ENCODE assay signal across 25 mouse cellular contexts in the genomic region with DNA sequence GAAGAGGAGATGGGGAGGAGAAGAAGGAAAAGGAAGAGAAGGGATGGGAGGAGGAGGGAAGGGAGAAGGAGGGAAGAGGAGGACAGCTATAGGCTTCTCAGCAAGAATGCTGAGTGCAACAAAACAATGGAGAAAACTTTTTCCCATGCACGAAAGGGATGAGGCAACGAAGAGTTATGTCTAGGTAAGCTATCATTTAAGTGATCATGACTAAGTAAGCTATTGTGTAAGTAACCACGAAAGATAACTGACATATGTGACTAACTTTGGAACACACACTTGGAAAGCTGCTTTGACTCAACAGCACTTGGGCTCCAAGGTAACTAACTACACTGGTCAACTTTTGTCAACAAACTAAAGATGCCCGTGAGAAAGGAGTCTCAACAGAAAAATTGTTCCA. TPM values are rescaled to one million over a fixed set of nuclear protein-coding genes. Genes with fewer than 3 reads are reported as not detected.
A peak's percentile ranks its signal among the peaks of the same experiment; 100 is the strongest.
DNase-seq lines count a peak whose midpoint lies in the region; ATAC-seq and TF ChIP-seq lines count a peak whose summit lies in the region.
"Had no signal": no experiment of that assay in that cellular context is flagged by ENCODE, and none has a peak within 500 bp of the region (broad histone marks: within the 10 kb centered on the region; RNA-seq: fewer than 3 reads in every experiment).

No protein-coding gene starts in this region.

- DNase-seq in limb, embryonic 11.5 days (ENCODE audit: low spot score): peak; percentile 0
- no peak for DNase-seq in limb, embryonic 10.5 days (ENCODE audit: low spot score)
- DNase-seq in spleen, postnatal 10 days (ENCODE audit: low spot score in 2 of 2): no peak
- DNase-seq in cerebellum, adult 9-11 months: no peak
- no peak for DNase-seq in c-Kit-positive CD71-positive TER-119-positive erythroid progenitor cells, embryonic 14.5 days (ENCODE audit: low spot score)
- DNase-seq: adrenal gland, adult 8-10 months; adrenal gland, postnatal 14 days; adrenal gland, postnatal 36 days; B cell, adult 2 months; cerebellum, adult 11 months; cerebellum, adult 18-20 months; cerebellum, adult 8-10 months; cerebellum, postnatal 10 days; cerebellum, postnatal 25 days had no signal

- H3K27ac ChIP-seq in limb, embryonic 11.5 days (replicated peaks; ENCODE audit: low read depth, low read length): no peak overlapping the region
- no peak overlapping the region for H3K27ac ChIP-seq in limb, embryonic 10.5 days
- H3K27ac ChIP-seq in embryonic fibroblast, embryonic 13.5 days (ENCODE audit: insufficient read depth, low read length): peak overlapping the region; percentile 34; the same call in 1 of the 2 replicates
- H3K27ac ChIP-seq: embryonic facial prominence, embryonic 10.5 days; embryonic facial prominence, embryonic 12.5 days; forebrain, embryonic 10.5 days; forebrain, embryonic 12.5 days had no signal

- no peak for ATAC-seq in limb, embryonic 11.5 days (ENCODE audit: insufficient number of reproducible peaks, low FRiP score, low TSS enrichment, low read depth)
- ATAC-seq: activated CD4-positive, CD25-positive, alpha-beta regulatory T cell, adult 4 months; forebrain, embryonic 14.5 days; forebrain, embryonic 16.5 days had no signal

- H3K79me2 ChIP-seq in C2C12 (ENCODE audit: control insufficient read depth, insufficient read depth) (no peaks in the 10 kb centered on the region), myocyte (ENCODE audit: control insufficient read depth, insufficient read depth) (no peaks in the 10 kb centered on the region)

- no peaks in the 10 kb centered on the region for H3K27me3 ChIP-seq in limb, embryonic 11.5 days (ENCODE audit: control insufficient read depth, insufficient read depth, low read length)
- no peaks in the 10 kb centered on the region for H3K27me3 ChIP-seq in limb, embryonic 10.5 days (ENCODE audit: low read depth, poor library complexity, severe bottlenecking)
- H3K27me3 ChIP-seq in C2C12 (ENCODE audit: control insufficient read depth, insufficient read depth, insufficient read length) (no peaks in the 10 kb centered on the region), myocyte (ENCODE audit: control insufficient read depth, insufficient read depth, insufficient read length) (no peaks in the 10 kb centered on the region)
- H3K27me3 ChIP-seq: embryonic facial prominence, embryonic 12.5 days; forebrain, embryonic 12.5 days had no signal

- 94% methylated on average over 4 of the region's 4 CpGs for WGBS in limb, embryonic 11.5 days
- 90% methylated on average over 4 of the region's 4 CpGs for WGBS in limb, embryonic 10.5 days

- H3K9me3 ChIP-seq in limb, embryonic 11.5 days (ENCODE audit: control insufficient read depth, low read length): no peaks in the 10 kb centered on the region
- no peaks in the 10 kb centered on the region for H3K9me3 ChIP-seq in limb, embryonic 10.5 days (replicated peaks)
- H3K9me3 ChIP-seq: embryonic facial prominence, embryonic 10.5 days; embryonic facial prominence, embryonic 12.5 days; forebrain, embryonic 10.5 days; forebrain, embryonic 12.5 days had no signal

- no peak for TF ChIP-seq CTCF in C2C12 (IDR thresholded peaks at IDR 0.05; ENCODE audit: control insufficient read depth, insufficient read depth, insufficient read length)
- no peak for TF ChIP-seq CTCF in embryonic fibroblast, embryonic 13.5 days (IDR thresholded peaks at IDR 0.05; ENCODE audit: borderline replicate concordance, insufficient read depth, low read length)

- H3K79me3 ChIP-seq in C2C12 (ENCODE audit: low read depth): no peaks in the 10 kb centered on the region

- no peaks in the 10 kb centered on the region for H3K36me3 ChIP-seq in limb, embryonic 11.5 days (ENCODE audit: control insufficient read depth, insufficient read depth, low read length)
- no peaks in the 10 kb centered on the region for H3K36me3 ChIP-seq in limb, embryonic 10.5 days
- H3K36me3 ChIP-seq in C2C12 (ENCODE audit: control insufficient read depth, insufficient read depth): no peaks in the 10 kb centered on the region
- H3K36me3 ChIP-seq in myocyte (ENCODE audit: control insufficient read depth, insufficient read depth): no peaks in the 10 kb centered on the region
- H3K36me3 ChIP-seq: embryonic facial prominence, embryonic 10.5 days; embryonic facial prominence, embryonic 12.5 days; forebrain, embryonic 10.5 days; forebrain, embryonic 12.5 days had no signal

- no peak for TF ChIP-seq POLR2A in embryonic fibroblast, embryonic 13.5 days (IDR thresholded peaks at IDR 0.05; ENCODE audit: low read depth, low read length)
- TF ChIP-seq POLR2A in myocyte (IDR thresholded peaks at IDR 0.05; ENCODE audit: insufficient read length, low read depth): no peak

- no peak overlapping the region for H3K9ac ChIP-seq in limb, embryonic 11.5 days (ENCODE audit: low read length)
- H3K9ac ChIP-seq: embryonic facial prominence, embryonic 12.5 days; forebrain, embryonic 12.5 days had no signal

- H3K4me1 ChIP-seq in limb, embryonic 11.5 days (ENCODE audit: control insufficient read depth, insufficient read depth, low read length): no peaks in the 10 kb centered on the region
- peaks cover 3% of the 10 kb centered on the region for H3K4me1 ChIP-seq in limb, embryonic 10.5 days
- peaks cover 21% of the 10 kb centered on the region for H3K4me1 ChIP-seq in embryonic fibroblast, embryonic 13.5 days (ENCODE audit: control insufficient read depth, insufficient read depth, low read length)
- H3K4me1 ChIP-seq: forebrain, embryonic 10.5 days; forebrain, embryonic 12.5 days had no signal

- H3ac ChIP-seq in C2C12 (ENCODE audit: control insufficient read depth, insufficient read length, low read depth) (no peak overlapping the region), myocyte (ENCODE audit: control insufficient read depth, insufficient read length) (no peak overlapping the region)

- H3K4me2 ChIP-seq in limb, embryonic 11.5 days (ENCODE audit: low read depth, severe bottlenecking): no peak overlapping the region
- H3K4me2 ChIP-seq in myocyte (ENCODE audit: low read depth): no peak overlapping the region
- H3K4me2 ChIP-seq: embryonic facial prominence, embryonic 12.5 days; forebrain, embryonic 12.5 days had no signal

- no peak overlapping the region for H3K4me3 ChIP-seq in limb, embryonic 11.5 days (ENCODE audit: low read depth, low read length)
- H3K4me3 ChIP-seq in limb, embryonic 10.5 days: no peak overlapping the region
- no peak overlapping the region for H3K4me3 ChIP-seq in C2C12 (ENCODE audit: insufficient read depth, poor library complexity, severe bottlenecking)
- H3K4me3 ChIP-seq in embryonic fibroblast, embryonic 13.5 days (ENCODE audit: insufficient read depth, low read length): no peak overlapping the region
- H3K4me3 ChIP-seq in myocyte: no peak overlapping the region
- H3K4me3 ChIP-seq: embryonic facial prominence, embryonic 10.5 days; embryonic facial prominence, embryonic 12.5 days; erythroblast, embryonic 14.5 days; forebrain, embryonic 10.5 days; forebrain, embryonic 12.5 days had no signal

TF ChIP-seq in C2C12, 6 proteins besides CTCF, POLR2A, EP300 and RAD21:
- TF ChIP-seq MYOD1 (IDR thresholded peaks at IDR 0.05; ENCODE audit: control insufficient read depth, insufficient read length, low read depth) (no peak), CEBPB (IDR thresholded peaks at IDR 0.05; ENCODE audit: low read depth) (peak; percentile 81)

TF ChIP-seq in myocyte, 11 proteins besides CTCF, POLR2A, EP300 and RAD21:
- TF ChIP-seq TCF12 (IDR thresholded peaks at IDR 0.05; ENCODE audit: insufficient read depth, poor library complexity, severe bottlenecking) (no peak), CEBPB (IDR thresholded peaks at IDR 0.05; ENCODE audit: insufficient read depth, poor library complexity, severe bottlenecking) (0 out of 2 replicates have a peak, but pooled peaks have one; percentile 41)

RNA-seq across cellular contexts. Expression of gene Fstl1, which starts 50.9 kb away (rescaled TPM):
- 268 and 273 TPM in 2 replicates for polyA plus RNA-seq in limb, embryonic 11.5 days (2014; fragmentation: Nextera tagmentation; extraction: Ambion mirVana)
- polyA plus RNA-seq in limb, embryonic 10.5 days (2016; fragmentation: Nextera tagmentation; extraction: Ambion mirVana): 160 and 215 TPM in 2 replicates
- polyA plus RNA-seq in C2C12 (2012; fragmentation: generic; extraction: Trizol) (153 TPM), myocyte (2012; fragmentation: generic; extraction: Trizol) (134 TPM)
- 1,166 and 1,394 TPM in 2 replicates for polyA plus RNA-seq in embryonic fibroblast, embryonic 13.5 days (2011; ENCODE audit: insufficient read length, low read depth, missing spikeins)
